Mouse (Mus musculus): ENCODE measurements at regions not wholly inside any gene's neighbourhood (a gene's known extent, or its start where the extent isn't known, plus 50 kb on each side); places are given as distances from the start of the nearest gene placed in this dataset.

DNA sequence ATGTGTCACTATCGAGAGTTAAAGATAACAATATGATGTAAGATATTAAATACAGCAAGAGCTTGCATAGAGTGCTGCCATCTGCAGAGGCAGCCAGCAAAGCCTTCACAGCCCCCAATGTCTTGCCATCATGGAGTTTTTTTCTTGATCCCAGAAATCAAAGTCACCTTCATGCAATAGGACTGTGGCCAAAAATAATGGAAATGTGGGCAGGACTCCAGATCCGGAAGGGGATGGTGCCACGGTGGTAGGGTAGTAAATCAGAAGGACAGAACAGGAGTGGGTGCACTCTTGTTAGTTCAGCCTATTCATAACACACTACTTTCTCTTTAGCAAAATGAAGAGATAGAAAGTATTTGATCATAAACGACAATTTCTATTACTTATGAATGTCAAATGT lies 145.3 kb downstream of the Cavin4 start:
- no peaks in the 10 kb centered on the region for H3K4me1 ChIP-seq (ENCODE audit: insufficient read depth, low read length)
- H3K36me3 ChIP-seq (ENCODE audit: insufficient read depth, low read length): no peaks in the 10 kb centered on the region
- no peak overlapping the region for H3K4me2 ChIP-seq (replicated peaks; ENCODE audit: low read depth, low read length)
- H3K9me3 ChIP-seq (ENCODE audit: low read length): no peaks in the 10 kb centered on the region
- ATAC-seq (ENCODE audit: low FRiP score, low TSS enrichment): no peak
- no peak overlapping the region for H3K9ac ChIP-seq (replicated peaks; ENCODE audit: low read length)
- H3K27ac ChIP-seq (ENCODE audit: low read length): no peak overlapping the region
- 79% methylated on average over 4 of the region's 4 CpGs for WGBS
- no peak overlapping the region for H3K4me3 ChIP-seq (ENCODE audit: low read length)
- H3K27me3 ChIP-seq (ENCODE audit: insufficient read depth, low read length): no peaks in the 10 kb centered on the region

DNA sequence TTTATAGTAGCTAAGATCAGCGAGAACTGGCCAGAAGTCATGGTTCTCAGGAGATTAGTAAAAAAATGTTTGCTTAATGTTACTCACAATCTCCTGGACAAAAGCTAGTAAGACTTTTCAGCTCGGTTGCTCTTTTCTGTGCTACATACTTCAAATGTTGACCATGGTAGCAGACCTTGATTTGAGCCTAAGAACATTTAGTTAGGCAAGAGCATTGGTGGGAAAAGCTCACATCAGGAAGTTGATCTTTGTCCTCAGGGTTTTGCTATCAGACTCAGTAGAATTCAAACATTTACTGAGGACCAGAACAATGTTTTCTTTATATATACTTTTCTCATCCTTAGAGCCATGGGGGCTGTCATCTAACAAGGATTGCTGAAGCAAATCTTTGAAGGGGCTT lies 170.4 kb downstream of the Cavin4 start:
- no peak for ATAC-seq (ENCODE audit: low FRiP score, low TSS enrichment)
- no peaks in the 10 kb centered on the region for H3K36me3 ChIP-seq (ENCODE audit: insufficient read depth, low read length)
- 59% methylated on average over 2 of the region's 2 CpGs for WGBS

DNA sequence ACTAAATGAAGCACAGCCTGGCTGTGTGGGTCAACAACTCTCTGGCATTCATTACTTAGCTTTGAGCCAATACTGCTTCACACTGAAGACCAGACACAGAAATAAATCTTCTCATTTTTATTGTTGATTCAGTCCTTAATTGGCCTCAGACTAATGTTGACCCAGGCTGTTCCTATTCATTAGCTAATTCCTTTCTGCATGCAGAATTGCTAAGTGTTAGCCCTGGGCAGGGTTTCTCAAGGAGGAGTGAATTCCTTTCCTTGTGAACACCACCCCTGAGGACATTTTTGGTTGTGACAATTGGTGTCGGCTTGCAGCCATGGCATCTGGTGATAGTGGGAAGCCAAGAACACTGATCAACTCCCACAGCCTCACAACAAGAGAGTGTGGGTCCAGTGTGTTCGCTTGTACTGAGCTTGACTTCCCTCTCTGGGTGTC lies 179.5 kb downstream of the Cavin4 start:
- Histone ChIP-seq H3K4me1 (ENCODE audit: insufficient read depth, low read length) (no peaks in the 10 kb centered on the region), H3K27me3 (ENCODE audit: insufficient read depth, low read length) (no peaks in the 10 kb centered on the region), H3K4me2 (replicated peaks; ENCODE audit: low read depth, low read length) (no peak overlapping the region), H3K9me3 (ENCODE audit: low read length) (no peaks in the 10 kb centered on the region), H3K4me3 (ENCODE audit: low read length) (no peak overlapping the region), H3K27ac (ENCODE audit: low read length) (no peak overlapping the region), H3K36me3 (ENCODE audit: insufficient read depth, low read length) (no peaks in the 10 kb centered on the region), H3K9ac (replicated peaks; ENCODE audit: low read length) (no peak overlapping the region)
- ATAC-seq (ENCODE audit: low FRiP score, low TSS enrichment): peak; percentile 67
- WGBS: 48% methylated on average over 2 of the region's 2 CpGs

More for the DNA sequence above, 170.4 kb downstream of the Cavin4 start:
- H3K4me2 ChIP-seq (replicated peaks; ENCODE audit: low read depth, low read length): no peak overlapping the region
- H3K9me3 ChIP-seq (ENCODE audit: low read length): no peaks in the 10 kb centered on the region
- no peaks in the 10 kb centered on the region for H3K27me3 ChIP-seq (ENCODE audit: insufficient read depth, low read length)
- no peak overlapping the region for H3K4me3 ChIP-seq (ENCODE audit: low read length)
- H3K4me1 ChIP-seq (ENCODE audit: insufficient read depth, low read length): no peaks in the 10 kb centered on the region
- H3K9ac ChIP-seq (replicated peaks; ENCODE audit: low read length): no peak overlapping the region
- no peak overlapping the region for H3K27ac ChIP-seq (ENCODE audit: low read length)

DNA sequence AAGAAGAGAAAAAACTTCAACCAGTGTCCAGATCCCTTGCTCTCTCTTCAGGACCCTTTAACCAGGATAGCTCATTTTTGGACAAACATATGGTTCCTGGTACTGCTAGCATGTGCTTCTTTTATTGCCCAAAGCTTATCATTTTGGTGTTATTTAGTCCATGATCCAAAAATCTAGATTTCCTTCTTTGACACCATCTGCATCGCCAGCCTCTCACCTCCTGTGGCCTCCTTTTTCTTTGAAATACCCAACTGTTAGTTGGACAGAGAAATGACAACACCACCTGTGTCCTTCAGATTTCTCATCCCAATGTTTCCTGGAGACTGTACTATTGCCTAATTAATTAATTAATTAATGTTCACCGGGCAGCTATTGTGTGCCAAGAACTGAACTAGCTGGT lies 188.0 kb upstream of the Plppr1 start:
- no peak for ATAC-seq (ENCODE audit: low FRiP score, low TSS enrichment)
- Histone ChIP-seq H3K27ac (ENCODE audit: low read length) (no peak overlapping the region), H3K36me3 (ENCODE audit: insufficient read depth, low read length) (no peaks in the 10 kb centered on the region), H3K9me3 (ENCODE audit: low read length) (no peaks in the 10 kb centered on the region), H3K27me3 (ENCODE audit: insufficient read depth, low read length) (no peaks in the 10 kb centered on the region), H3K4me1 (ENCODE audit: insufficient read depth, low read length) (no peaks in the 10 kb centered on the region), H3K4me3 (ENCODE audit: low read length) (no peak overlapping the region), H3K9ac (replicated peaks; ENCODE audit: low read length) (no peak overlapping the region), H3K4me2 (replicated peaks; ENCODE audit: low read depth, low read length) (no peak overlapping the region)
- WGBS: 84% methylated on average over 2 of the region's 2 CpGs

DNA sequence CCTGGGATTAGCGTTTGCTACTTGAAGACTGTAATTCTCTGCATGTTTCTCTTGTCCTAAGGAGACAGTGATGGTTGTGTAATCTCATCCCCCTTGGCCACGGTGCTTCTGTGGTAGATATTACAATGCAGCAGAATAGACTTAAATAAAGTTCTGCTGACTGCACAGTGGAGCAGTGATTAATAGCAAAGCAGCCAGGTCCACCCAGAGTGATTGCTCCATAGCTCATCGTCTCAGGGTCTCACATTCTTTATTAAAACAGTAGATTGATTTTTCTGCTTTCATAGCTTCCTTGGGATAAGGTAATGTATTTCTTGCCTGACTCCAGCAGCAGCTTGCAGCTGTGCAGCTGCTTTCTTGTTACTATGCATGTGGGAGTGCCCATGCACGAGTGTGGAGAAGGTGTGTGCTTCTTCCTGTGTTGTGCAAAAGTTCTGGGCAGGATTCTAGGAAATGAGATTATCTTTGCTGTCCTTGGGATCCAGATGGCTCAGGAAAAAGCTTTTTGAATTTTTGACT lies 169.9 kb upstream of the Plppr1 start:
- ATAC-seq (ENCODE audit: low FRiP score, low TSS enrichment): no peak
- Histone ChIP-seq H3K4me3 (ENCODE audit: low read length) (no peak overlapping the region), H3K9me3 (ENCODE audit: low read length) (no peaks in the 10 kb centered on the region), H3K36me3 (ENCODE audit: insufficient read depth, low read length) (no peaks in the 10 kb centered on the region), H3K4me1 (ENCODE audit: insufficient read depth, low read length) (no peaks in the 10 kb centered on the region), H3K4me2 (replicated peaks; ENCODE audit: low read depth, low read length) (no peak overlapping the region), H3K27me3 (ENCODE audit: insufficient read depth, low read length) (no peaks in the 10 kb centered on the region), H3K9ac (replicated peaks; ENCODE audit: low read length) (no peak overlapping the region), H3K27ac (ENCODE audit: low read length) (no peak overlapping the region)
- WGBS: 48% methylated on average over 4 of the region's 4 CpGs

DNA sequence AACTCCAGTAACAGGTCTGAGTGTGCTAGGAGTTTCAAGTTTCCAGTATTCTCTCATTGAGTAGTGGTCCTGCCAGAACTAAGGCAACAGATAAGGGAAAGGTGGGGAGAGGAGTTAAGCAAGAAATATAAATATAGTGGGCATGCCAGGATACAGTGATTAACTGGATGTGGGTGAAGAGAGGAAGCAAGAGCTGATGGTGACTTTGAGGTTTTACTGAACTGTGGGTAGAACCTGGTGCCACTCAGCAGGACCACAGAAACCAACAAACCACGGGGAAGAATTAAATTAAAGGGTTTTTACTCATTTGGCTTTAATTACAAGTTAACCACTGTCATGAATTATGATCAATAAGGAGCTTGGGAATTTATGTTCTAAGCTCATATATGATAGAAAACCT lies 154.5 kb upstream of the Plppr1 start:
- H3K27ac ChIP-seq (ENCODE audit: low read length): no peak overlapping the region
- H3K9me3 ChIP-seq (ENCODE audit: low read length): no peaks in the 10 kb centered on the region
- no peak overlapping the region for H3K4me2 ChIP-seq (replicated peaks; ENCODE audit: low read depth, low read length)
- H3K4me1 ChIP-seq (ENCODE audit: insufficient read depth, low read length): no peaks in the 10 kb centered on the region
- no peaks in the 10 kb centered on the region for H3K36me3 ChIP-seq (ENCODE audit: insufficient read depth, low read length)
- ATAC-seq (ENCODE audit: low FRiP score, low TSS enrichment): no peak
- WGBS: 62% methylated on average over 1 of the region's 1 CpGs
- no peaks in the 10 kb centered on the region for H3K27me3 ChIP-seq (ENCODE audit: insufficient read depth, low read length)
- H3K9ac ChIP-seq (replicated peaks; ENCODE audit: low read length): no peak overlapping the region
- H3K4me3 ChIP-seq (ENCODE audit: low read length): no peak overlapping the region

DNA sequence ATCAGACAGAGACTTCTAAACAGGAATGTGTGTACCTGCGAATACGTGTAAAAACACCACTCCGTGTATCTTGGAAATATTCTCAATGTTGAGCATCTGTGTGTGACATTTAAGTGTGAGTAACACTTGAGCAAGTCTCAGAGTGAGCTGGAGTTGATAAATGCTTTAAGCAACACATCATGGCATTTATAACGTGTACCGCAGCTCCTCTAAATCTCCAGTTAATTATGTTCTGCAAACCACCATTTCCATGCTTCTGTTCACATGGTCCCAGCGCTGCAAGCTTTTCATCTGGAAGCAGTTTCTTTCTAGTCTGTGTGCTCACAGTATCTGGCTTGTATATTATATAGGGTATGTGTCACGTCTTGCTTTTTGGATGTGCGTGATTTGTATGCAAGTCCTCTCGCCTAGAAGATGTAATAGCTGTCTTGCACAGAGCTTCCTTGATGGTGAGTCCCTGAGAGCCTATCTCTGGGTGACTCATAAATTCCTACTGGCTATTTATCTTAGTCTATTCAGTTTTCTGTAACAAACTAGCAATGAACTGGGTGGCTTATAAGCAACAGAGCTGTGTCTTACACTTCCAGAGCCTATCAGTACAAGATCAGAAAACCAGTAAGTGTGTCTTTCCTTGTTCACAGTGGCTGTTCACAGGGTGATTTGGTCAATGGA lies 153.7 kb upstream of the Plppr1 start:
- Histone ChIP-seq H3K4me3 (ENCODE audit: low read length) (no peak overlapping the region), H3K9ac (replicated peaks; ENCODE audit: low read length) (no peak overlapping the region), H3K36me3 (ENCODE audit: insufficient read depth, low read length) (no peaks in the 10 kb centered on the region), H3K27me3 (ENCODE audit: insufficient read depth, low read length) (no peaks in the 10 kb centered on the region), H3K4me1 (ENCODE audit: insufficient read depth, low read length) (no peaks in the 10 kb centered on the region), H3K4me2 (replicated peaks; ENCODE audit: low read depth, low read length) (no peak overlapping the region), H3K27ac (ENCODE audit: low read length) (no peak overlapping the region), H3K9me3 (ENCODE audit: low read length) (no peaks in the 10 kb centered on the region)
- 78% methylated on average over 9 of the region's 9 CpGs for WGBS
- ATAC-seq (ENCODE audit: low FRiP score, low TSS enrichment): no peak

DNA sequence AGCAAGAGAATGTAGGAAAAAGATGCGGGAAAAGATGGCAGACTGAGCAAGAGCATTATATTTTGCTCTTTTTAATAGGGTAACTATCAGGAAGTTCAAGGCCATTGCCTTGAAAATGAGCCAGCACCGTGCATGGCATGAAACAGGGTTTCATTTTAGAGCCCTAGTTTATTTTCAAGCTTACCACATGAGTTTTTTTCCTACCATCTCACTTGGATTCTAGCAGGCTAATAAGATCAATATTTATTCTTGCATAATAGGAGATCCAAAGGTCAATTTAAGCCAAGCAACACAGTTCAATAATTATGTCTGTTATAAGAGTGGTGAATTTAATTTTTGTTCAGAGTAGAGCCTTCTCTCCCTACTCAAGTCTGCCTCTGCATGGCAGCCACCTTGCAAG lies 149.9 kb upstream of the Plppr1 start:
- Histone ChIP-seq H3K27ac (ENCODE audit: low read length) (no peak overlapping the region), H3K4me1 (ENCODE audit: insufficient read depth, low read length) (no peaks in the 10 kb centered on the region), H3K4me2 (replicated peaks; ENCODE audit: low read depth, low read length) (no peak overlapping the region), H3K27me3 (ENCODE audit: insufficient read depth, low read length) (no peaks in the 10 kb centered on the region), H3K36me3 (ENCODE audit: insufficient read depth, low read length) (no peaks in the 10 kb centered on the region), H3K4me3 (ENCODE audit: low read length) (no peak overlapping the region), H3K9me3 (ENCODE audit: low read length) (no peaks in the 10 kb centered on the region), H3K9ac (replicated peaks; ENCODE audit: low read length) (no peak overlapping the region)
- no peak for ATAC-seq (ENCODE audit: low FRiP score, low TSS enrichment)
- WGBS: 79% methylated on average over 2 of the region's 2 CpGs

DNA sequence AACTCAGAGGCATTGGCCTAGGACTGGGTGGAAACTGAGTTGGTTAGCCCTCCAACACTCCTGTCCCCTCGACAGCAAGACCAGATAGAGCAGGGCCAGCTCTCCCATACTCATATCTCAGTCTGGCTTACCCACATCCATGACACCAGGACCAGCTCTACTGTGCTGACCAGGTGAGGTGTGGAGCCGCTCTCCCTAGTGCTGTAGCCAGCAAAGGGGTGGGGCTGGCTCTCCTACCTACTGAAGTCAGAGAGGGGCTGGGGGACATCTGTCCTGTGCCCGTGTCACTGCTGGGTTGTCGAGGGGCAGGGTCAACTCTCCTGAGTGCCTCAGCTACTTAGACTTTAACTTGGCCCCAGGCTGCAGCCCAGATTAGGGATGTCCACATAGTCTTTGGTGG lies 145.8 kb upstream of the Plppr1 start:
- no peak for ATAC-seq (ENCODE audit: low FRiP score, low TSS enrichment)
- 73% methylated on average over 4 of the region's 4 CpGs for WGBS

DNA sequence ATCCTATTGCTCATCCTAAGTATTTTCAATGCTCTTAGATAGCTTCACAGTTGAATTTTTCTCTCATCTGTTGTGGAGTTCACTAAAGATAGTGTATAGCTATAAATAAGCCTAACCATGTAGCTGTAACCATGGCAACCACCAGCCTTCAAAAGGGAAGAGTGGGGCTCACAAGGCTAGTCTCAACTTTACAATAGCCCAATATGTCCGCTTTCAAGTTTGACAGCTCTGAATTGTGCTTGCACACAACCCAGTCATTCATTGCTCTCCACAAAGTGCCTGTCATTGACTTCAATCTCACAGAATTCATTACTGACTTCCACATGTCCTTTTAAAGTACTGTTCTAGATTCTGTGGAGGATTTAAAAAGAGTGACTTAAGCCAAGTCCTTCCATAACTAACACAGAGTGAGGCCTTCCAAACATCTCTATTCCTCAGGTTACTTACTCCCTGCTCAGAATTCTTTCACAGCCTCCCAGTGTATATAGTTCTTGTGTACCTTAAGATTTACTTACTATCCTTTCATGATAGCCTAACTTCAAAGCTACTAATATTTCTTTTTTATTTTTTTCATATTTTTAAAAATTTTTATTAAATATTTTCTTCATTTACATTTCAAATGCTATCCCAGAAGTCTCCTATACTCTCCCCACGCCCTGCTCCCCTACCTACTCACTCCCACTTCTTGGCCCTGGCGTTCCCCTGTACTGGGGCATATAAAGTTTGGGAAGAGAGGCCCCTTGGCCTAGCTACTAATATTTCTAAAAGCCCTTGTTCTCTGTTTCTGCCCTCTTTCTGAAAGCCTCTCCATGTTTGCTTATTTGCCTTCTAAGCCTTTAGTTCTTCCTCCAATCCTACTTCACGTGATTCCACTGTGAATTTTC lies 134.3 kb upstream of the Plppr1 start:
- H3K4me2 ChIP-seq (replicated peaks; ENCODE audit: low read depth, low read length): no peak overlapping the region
- H3K27me3 ChIP-seq (ENCODE audit: insufficient read depth, low read length): no peaks in the 10 kb centered on the region
- H3K9ac ChIP-seq (replicated peaks; ENCODE audit: low read length): no peak overlapping the region
- no peak for ATAC-seq (ENCODE audit: low FRiP score, low TSS enrichment)
- no peaks in the 10 kb centered on the region for H3K4me1 ChIP-seq (ENCODE audit: insufficient read depth, low read length)
- WGBS: 69% methylated on average over 4 of the region's 4 CpGs
- no peak overlapping the region for H3K4me3 ChIP-seq (ENCODE audit: low read length)
- no peaks in the 10 kb centered on the region for H3K9me3 ChIP-seq (ENCODE audit: low read length)
- H3K36me3 ChIP-seq (ENCODE audit: insufficient read depth, low read length): no peaks in the 10 kb centered on the region
- no peak overlapping the region for H3K27ac ChIP-seq (ENCODE audit: low read length)

More for the DNA sequence above, 145.8 kb upstream of the Plppr1 start:
- Histone ChIP-seq H3K4me2 (replicated peaks; ENCODE audit: low read depth, low read length) (no peak overlapping the region), H3K9me3 (ENCODE audit: low read length) (no peaks in the 10 kb centered on the region), H3K9ac (replicated peaks; ENCODE audit: low read length) (no peak overlapping the region), H3K4me1 (ENCODE audit: insufficient read depth, low read length) (no peaks in the 10 kb centered on the region), H3K4me3 (ENCODE audit: low read length) (no peak overlapping the region), H3K27ac (ENCODE audit: low read length) (no peak overlapping the region), H3K36me3 (ENCODE audit: insufficient read depth, low read length) (no peaks in the 10 kb centered on the region), H3K27me3 (ENCODE audit: insufficient read depth, low read length) (no peaks in the 10 kb centered on the region)
